Mouse (Mus musculus) thymus, postnatal 10 days (tissue): ENCODE data around the gene Psmd2.

Experiments used
- DNase-seq, 2 experiments: peaks; one replicate each; pipeline ENCODE4 v3.0.0; 2021; ENCODE audit warnings: low spot score in 2 of 2

Psmd2 gene

DNA sequence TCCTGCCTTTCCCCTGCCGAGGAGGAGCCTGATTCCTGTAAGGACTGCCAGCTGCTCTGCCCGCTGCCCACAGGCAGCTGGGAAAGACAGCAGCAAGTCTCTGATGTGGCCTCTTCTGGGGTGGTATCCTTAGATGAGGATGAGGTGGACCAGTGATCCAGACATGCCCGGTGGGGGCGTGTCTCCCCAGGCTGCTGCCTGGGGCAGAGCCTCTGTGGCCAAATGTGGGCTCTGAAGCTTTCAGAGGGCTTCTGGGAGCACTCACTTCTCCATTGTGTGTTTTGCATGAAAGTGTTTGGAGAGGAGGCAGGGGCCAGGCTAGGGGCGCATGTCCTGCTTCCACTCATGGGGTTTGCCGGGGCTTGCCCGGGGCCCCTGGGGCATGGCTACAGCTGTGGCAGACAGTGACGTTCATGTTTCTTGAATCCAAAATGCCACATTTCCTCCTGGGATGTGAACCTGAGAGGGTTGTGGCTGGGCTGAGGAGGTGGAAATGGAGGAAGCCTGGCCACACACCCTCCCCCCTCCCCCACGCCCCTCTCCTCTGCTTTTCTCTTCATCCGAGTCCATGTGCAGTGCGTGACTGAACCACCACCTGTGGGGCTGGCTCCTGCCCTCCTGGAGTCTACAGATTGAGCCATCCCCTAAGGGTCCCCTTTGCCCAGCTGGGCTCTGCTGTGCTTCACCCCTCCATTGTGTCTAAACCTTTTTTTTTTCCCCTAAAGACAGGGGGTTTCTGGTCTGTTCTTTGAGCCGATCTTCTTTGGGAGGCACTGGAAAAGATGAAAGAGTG lies 50.5 kb downstream of the Psmd2 start:
- DNase-seq = no peak

DNA sequence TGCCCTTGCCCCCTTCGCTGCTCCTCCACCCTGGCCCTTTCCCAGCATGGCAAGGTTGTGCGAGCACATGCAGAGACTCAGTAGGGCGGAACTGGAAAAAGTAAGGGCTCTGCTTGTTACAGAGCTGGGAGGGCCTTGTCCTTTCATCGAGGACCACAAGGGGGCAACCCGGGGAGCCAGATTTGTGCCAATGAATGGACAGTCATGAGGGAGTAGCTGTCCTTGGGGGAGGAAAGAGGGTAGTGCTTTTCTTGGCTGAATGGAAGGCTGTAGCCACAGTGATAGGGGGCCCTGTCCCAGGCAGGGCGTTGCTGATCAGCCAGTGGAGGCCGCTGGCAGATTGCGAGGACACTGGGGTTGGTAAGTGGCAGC lies 51.1 kb downstream of the Psmd2 start:
- DNase-seq = peak in 1 of 2 experiments; percentile 50

DNA sequence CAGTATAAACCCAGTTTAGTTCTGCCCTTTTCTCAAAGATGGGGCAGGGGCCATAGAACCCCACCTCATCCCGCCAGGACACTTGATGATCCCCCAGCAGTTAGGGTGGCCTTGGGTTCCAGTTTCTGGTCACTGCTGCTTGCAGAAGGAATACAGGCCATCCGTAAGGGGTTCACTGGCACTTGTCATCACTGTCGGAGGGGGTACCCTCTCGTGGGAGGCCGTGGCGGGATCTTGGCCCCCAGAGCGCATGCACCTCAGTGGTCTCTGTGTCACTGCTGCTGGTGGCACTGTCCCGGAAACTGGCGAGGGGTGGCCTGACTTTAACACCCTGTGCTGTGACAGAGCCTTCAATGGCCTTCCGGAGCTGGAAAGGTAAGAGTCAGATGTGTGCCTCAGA lies 51.6 kb downstream of the Psmd2 start:
- no peak for DNase-seq

DNA sequence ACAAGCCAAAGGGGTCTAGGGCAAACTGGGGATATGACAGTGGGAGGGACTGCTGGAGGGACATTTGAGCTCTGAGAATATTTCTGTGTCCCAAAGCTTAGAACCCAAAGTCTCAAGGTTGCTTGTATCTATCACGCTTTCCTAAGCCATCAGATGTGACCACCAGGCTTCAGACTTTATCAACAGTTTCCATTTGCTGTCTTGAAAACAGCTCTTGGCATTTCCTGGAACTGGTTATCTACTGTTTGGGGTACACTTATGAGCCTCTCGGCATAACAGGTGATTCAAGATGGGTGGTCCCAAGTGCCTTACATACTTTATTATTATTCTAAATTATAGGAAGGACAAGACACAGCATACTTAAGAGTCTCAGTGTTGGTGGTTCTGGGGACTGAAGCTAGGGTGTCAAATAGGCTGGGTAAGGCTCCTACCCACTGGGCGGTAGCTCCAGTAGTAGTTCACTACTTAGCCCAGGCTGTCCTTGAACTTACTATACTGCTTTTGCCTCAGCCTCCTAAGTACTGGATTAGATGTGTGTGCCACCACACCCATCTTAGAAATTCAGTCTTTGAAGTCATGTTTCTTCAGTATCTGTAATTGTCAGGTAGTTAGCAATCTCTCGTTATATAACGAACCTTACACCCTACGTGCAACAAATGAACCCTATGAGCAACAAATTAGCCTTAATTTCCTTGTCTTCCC lies 52.4 kb downstream of the Psmd2 start:
- DNase-seq = no peak

DNA sequence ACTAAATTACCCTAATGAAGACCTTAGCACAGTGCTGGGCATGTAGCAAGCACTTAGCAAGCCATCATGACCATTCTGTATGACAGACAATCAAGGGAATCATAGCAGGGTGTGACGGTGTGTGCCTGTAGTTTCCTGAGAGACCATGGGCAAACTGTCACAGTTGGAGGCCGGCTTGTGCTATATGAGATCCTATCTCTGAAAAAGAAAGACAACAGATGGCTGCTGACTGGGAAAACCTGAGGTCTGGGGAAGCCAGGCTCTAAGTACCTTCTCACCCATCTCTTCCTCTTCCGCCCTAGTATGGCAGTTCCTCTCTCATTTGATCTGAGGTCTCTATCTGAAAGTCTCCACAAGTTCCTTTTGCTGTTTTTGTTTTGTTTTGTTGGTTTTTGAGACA lies 54.3 kb downstream of the Psmd2 start:
- no peak for DNase-seq

DNA sequence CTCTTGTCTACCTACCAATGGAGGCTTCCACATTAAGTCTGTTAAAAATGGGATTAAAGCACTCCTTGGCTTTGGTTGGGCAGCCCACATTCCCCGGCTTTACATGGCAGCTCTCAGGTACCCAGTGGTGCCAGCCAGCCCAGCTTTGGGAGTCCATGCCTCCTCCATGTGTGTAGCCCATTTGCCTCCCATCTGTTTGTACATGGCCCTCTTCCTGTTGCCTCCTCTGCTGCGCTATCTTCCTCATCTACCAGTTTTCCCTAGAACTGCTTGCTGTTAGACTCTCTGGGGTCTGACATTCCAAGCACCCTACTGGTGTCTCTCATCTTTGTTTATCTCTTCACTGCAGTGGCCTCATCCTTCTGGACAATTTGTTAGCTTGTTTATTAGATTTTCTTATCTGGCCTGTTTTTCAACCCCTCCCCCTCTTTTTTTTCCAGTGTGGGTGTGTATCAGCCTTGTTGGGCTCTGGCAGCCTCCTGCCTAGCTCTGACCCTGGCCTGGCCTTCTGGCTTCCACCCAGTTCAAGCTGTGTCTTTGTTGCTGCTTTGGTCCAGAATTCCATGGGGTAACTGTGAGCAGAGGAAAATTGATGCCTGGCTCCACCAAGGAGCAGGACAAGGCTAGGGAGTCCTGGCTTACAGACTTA lies 55.1 kb downstream of the Psmd2 start:
- no peak for DNase-seq

DNA sequence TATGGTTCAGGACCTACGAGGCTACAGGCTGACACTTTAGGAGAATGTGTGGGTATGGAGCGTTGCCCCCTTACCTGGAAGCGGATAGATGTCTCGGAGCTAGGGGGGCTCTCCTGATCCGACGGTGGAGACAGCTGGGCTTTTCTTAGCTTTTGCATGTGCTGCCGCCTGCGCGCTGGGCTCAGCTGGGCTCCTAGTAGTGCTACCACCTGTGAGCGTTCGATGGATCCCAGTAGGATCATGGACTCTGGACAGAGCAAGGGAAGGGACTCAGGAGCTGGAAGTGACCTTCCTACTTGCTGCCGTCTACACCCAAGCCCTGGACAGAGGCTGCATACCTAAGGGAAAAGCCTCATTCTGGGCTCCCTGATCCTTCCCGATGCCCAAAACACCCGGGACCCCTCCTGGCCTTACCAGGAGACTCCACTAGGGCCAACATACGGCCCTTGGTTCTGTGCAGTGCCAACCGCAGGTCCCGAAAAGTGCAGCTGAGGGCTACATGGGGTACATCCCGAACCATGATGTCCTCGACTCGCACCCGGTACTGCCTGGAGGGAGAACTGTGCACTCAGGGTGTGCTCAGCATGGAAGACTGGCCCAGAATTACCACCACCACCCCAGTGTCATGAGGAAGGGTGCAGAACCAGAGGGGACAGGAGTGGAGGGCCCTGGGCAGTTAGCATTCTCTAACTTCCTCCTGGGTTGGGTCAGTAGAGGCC lies 56.9 kb downstream of the Psmd2 start:
- DNase-seq = no peak

DNA sequence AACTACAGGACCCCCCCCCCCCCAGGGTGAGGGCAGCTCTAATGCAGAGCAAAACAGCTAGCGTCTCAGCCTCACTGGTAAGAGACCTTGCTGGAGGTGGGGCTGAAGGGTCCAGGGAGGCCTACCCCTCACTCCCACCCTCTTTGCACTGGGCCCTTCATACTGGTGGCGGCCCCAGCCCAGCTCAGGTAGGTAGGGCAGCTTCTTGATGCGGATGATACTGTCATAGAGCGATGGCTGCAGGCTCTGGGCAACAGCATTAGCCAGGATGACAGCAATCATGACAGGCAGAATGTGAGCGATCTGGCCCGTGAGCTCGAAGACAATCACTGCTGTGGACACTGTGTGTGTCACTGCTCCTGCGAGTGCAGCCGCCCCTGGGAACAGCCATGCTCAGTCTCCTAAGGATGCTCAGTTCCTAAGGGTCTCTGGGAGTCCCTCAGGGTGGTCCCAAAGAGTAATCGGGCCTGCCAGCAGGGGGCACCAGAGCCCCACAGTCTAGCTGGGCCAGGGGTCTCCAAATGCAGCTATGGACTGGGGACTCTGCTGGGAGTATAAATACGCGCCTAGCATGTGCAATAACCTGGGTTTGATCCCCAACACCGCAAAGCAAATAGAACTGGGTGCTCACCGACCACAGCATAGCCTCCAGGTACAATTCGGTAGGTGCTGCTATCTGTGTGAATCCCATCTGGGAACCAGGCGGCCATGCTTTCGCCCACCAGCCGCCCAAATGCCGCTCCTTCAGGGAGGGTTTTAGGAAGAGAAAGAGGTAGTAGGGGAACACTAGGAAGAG lies 57.7 kb downstream of the Psmd2 start:
- peak; percentile 44 to 81 for DNase-seq

DNA sequence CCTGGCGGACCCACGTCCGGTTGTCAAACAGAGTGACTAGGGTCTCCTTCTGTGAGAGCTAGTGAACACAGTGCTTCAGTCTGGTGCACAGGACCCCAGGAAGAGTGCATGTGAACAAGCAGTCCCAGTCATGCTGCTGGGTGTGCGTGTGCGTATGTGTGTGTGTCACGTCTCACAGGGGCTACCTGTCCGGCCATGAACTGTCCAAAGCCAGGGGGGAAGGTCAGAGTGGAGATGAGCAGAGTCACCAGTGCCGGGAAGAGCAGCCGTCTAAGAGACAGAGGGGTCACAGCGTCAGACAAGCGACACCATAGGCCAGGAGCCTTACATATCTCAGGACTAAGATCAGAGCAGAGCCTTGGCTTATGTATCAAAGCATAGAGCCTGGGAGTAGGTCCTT lies 58.9 kb downstream of the Psmd2 start:
- no peak for DNase-seq

DNA sequence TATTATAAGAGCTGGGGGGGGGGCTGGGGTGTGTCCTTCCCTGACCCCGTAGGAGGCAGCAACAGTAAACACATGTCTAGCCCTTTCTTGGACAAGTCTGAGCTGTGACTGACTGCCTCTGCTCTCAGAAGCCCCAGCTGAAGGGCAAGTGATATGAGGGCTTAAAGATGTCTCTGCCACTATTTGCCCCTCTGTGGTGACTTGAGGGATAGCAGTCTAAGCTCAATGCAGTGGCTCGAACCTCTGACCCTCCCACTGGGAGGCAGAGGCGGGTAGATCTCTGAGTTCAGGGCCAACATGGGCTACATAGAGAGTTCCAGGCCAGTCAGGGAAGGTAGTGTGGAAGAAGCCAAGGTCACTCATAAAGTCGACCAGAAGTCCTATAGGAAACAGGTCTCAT lies 59.4 kb downstream of the Psmd2 start:
- DNase-seq = no peak

DNA sequence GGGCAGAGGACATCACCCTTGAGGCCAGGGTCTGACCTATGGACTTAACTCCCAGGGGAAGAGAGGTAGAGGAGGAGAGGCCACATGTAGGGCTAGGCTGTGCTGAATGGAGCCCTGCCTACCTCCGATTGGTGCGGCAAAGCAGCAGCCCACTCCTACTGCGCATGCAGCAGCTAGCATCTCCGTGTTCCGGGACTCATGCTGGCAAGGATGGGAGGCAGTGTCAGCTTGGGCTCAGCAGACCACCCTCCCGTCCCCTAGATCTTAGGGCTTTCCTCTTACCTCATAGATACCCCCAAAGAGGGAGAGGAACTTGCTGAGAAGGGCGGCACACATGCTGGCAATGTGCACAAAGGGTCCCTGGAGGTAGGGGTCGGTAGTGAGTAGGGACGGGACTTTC lies 60.7 kb downstream of the Psmd2 start:
- DNase-seq = no peak

DNA sequence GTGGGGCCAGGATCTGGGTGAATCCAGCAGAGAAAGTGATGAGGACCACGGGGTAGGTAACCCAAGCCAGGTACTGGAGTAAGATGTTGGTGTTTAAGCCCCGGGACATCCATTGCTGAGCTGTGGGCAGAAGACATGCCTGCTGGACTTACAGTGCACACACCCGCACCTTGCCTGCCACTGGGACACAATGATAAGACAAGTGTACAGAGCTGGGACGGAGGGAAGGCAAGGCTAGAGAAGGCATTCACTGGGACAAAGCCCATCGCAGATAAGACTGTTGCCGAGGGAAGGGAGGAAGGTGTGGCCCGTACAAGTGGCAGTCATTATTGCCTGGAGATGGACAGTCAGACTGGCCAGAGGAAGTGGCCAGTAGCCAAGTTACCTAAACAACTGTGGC lies 61.4 kb downstream of the Psmd2 start:
- no peak for DNase-seq
